Mouse (Mus musculus) hindbrain, embryonic 16.5 days (tissue): Measurements from ENCODE around the gene Gnb4. TPM values are rescaled to one million over a fixed set of nuclear protein-coding genes. Genes with fewer than 3 reads are reported as not detected.

Experiments
- ATAC-seq: fragments of 200-750 bp; cut with Nextera tagmentation; 2 replicates; pipeline ENCODE4 v1.8.0; 2017; ENCODE audit warnings: moderate TSS enrichment, moderate library complexity
- H3K27ac ChIP-seq: fragments of 300-500 bp; sonication (generic); 2 replicates; pipeline ENCODE4 v1.5.1; 2014; ENCODE audit warnings: low read depth, mild to moderate bottlenecking, control low read depth, low read length, moderate library complexity
- H3K27me3 ChIP-seq: fragments of 300-500 bp; sonication (generic); replicated peaks from 2 replicates; pipeline ENCODE4 v1.6.1; 2014; ENCODE audit warnings: low read length; ENCODE audit not compliant: control insufficient read depth, insufficient read depth
- H3K36me3 ChIP-seq: fragments of 300-500 bp; sonication (generic); 2 replicates; pipeline ENCODE4 v1.6.1; 2014; ENCODE audit warnings: mild to moderate bottlenecking, low read length, moderate library complexity, mixed read lengths; ENCODE audit not compliant: control insufficient read depth, insufficient read depth
- H3K4me1 ChIP-seq: fragments of 300-500 bp; sonication (generic); 2 replicates; pipeline ENCODE4 v1.6.1; 2014; ENCODE audit warnings: low read depth, low read length; ENCODE audit not compliant: control insufficient read depth, insufficient read depth
- H3K4me2 ChIP-seq: fragments of 300-500 bp; sonication (generic); 2 replicates; pipeline ENCODE4 v1.6.1; 2014; ENCODE audit warnings: mild to moderate bottlenecking, low read length, control low read depth, moderate library complexity
- H3K4me3 ChIP-seq: fragments of 300-500 bp; sonication (generic); 2 replicates; pipeline ENCODE4 v1.5.1; 2014; ENCODE audit warnings: mild to moderate bottlenecking, low read length, control low read depth, moderate library complexity
- H3K9ac ChIP-seq: fragments of 300-500 bp; sonication (generic); 2 replicates; pipeline ENCODE4 v1.6.1; 2014; ENCODE audit warnings: low read depth, mild to moderate bottlenecking, control low read depth, low read length, moderate library complexity
- H3K9me3 ChIP-seq: fragments of 300-500 bp; sonication (generic); 2 replicates; pipeline ENCODE4 v1.6.1; 2014; ENCODE audit warnings: mild to moderate bottlenecking, low read length, moderate library complexity; ENCODE audit not compliant: control insufficient read depth
- WGBS: fragments of 180-500 bp; shearing (Covaris S2); extraction: QIAGEN DNeasy Blood & Tissue Kit; methylation state at CpG from one replicate; pipeline ENCODE4 v1.1.7; 2014; 5-methylcytosine and 5-hydroxymethylcytosine counted together
- polyA plus RNA-seq: library from polyadenylated mRNA; unstranded; fragments of >200 nt; fragmentation: Nextera tagmentation; extraction: Ambion mirVana; gene quantifications from 2 replicates; pipeline ENCODE4 v1.2.1, GENCODE M21; 2015

The Gnb4 gene
- polyA plus RNA-seq, 1 experiment from 2014 or later, result 118 TPM

DNA sequence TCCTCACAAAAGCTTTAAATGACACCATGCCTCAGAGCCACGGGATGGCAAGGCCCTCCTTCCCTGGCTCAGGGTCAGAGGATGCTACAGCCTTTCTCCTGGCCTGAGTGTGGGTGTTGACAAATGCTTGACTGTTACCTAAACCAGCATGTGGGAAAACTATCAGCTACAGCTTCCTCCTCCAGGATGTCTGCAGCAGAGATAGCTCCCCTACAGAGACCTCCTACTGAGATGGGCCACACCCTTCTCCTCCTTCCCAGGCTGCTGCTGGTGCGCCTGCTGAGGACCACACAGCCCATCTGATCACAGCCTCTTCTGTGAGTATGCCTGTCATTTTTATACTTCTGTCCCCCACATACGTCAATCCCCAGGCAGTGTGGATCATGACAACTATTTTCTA lies 17.1 kb downstream of the Gnb4 start:
- no peaks in the 10 kb centered on the region for H3K4me1 ChIP-seq
- no peak overlapping the region for H3K9ac ChIP-seq
- no peak overlapping the region for H3K4me2 ChIP-seq
- no peaks in the 10 kb centered on the region for H3K9me3 ChIP-seq
- WGBS, result 67% methylated on average over 3 of the region's 3 CpGs
- no peaks in the 10 kb centered on the region for H3K36me3 ChIP-seq
- no peak overlapping the region for H3K27ac ChIP-seq
- H3K4me3 ChIP-seq, result no peak overlapping the region
- no peaks in the 10 kb centered on the region for H3K27me3 ChIP-seq
- no peak for ATAC-seq

DNA sequence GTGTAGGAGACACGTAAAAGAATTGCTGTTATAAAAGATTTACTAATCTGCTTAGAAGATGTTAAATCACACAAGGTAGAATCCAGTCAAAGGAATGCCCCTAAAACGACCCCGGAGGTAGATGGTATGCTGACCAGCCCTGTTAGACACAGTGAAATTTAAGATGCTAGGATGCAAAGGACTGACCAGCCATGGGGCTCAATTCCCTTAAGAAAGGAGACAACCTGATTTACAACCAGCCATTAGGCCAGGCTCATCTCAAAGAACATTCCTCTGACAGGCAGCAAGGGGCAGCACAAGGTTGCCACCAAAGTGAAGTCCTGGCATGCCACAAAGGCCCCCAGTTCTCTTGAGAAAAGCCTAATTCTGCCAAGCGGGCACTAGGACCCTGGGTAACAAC lies 21.3 kb downstream of the Gnb4 start:
- Histone ChIP-seq H3K4me1 (no peaks in the 10 kb centered on the region), H3K27ac (no peak overlapping the region), H3K4me2 (no peak overlapping the region), H3K9ac (no peak overlapping the region), H3K27me3 (no peaks in the 10 kb centered on the region), H3K36me3 (peaks cover 3% of the 10 kb centered on the region; the same call in 1 of the 2 replicates), H3K9me3 (no peaks in the 10 kb centered on the region), H3K4me3 (no peak overlapping the region)
- no peak for ATAC-seq
- 82% methylated on average over 4 of the region's 4 CpGs for WGBS

DNA sequence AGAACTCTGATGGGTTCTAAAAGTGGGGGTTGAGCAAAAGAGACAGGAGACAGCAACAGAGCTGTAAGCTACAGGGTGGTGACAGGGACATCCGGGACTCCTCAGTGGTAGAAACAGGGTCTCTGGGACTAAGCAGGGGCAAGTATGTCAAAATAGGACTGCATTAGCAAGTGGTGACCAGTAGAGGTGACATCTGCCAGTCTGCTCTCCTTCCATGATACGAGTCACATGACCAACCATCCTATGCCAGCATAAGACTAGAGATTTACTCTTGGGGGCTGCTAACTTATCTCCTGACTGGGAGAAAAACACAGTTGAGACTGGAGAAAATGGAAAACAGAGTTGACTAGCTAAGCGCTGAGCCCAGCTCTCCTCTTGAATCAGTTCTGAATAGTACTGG lies 30.1 kb downstream of the Gnb4 start:
- Histone ChIP-seq H3K27ac (no peak overlapping the region), H3K9ac (no peak overlapping the region), H3K36me3 (peaks cover 24% of the 10 kb centered on the region), H3K4me3 (no peak overlapping the region), H3K9me3 (no peaks in the 10 kb centered on the region), H3K27me3 (no peaks in the 10 kb centered on the region), H3K4me1 (no peaks in the 10 kb centered on the region), H3K4me2 (no peak overlapping the region)
- WGBS, result 94% methylated on average over 3 of the region's 3 CpGs
- no peak for ATAC-seq

DNA sequence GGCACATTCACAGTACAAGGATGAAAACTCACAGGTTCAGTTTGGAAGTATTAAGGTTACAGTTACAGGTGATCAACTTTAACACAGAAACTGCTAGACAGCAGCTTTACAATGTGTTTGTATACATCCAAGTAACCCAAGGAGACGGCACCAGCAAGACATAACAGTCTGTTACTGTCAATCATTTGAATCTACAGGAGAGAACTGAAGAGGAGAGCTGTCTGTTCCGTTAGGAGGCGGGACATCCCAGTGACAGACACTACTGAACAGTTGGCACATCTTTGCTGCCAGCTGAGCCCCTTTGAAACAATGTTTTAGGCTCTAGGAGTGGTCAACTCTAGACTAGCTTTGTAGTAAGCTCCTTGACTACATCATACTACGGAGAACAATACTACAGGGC lies 32.9 kb downstream of the Gnb4 start:
- H3K9me3 ChIP-seq, result no peaks in the 10 kb centered on the region
- no peaks in the 10 kb centered on the region for H3K27me3 ChIP-seq
- WGBS, result 85% methylated on average over 4 of the region's 4 CpGs
- H3K4me3 ChIP-seq, result no peak overlapping the region
- ATAC-seq, result no peak
- no peaks in the 10 kb centered on the region for H3K4me1 ChIP-seq
- H3K4me2 ChIP-seq, result no peak overlapping the region
- H3K9ac ChIP-seq, result no peak overlapping the region
- H3K36me3 ChIP-seq, result peaks cover 21% of the 10 kb centered on the region
- H3K27ac ChIP-seq, result no peak overlapping the region

DNA sequence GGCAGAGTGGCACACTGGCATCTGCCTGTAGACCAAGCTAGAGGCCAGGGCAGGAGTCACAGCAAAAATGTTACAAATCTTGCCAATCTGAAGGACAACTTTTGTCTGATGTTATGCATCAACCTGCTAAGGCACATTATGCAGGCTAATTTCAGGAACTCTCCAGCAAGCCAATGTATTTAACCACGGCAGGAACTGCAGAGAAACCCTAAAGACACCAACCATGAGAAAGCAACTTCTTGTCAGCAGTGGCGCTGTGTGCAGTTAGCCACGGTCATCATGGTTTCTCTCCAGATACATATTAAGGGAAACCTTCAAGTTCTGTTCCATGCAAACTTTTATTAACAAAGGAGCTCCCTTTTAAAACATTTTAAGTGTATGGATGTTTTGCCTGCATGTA lies 34.5 kb downstream of the Gnb4 start:
- WGBS, result 89% methylated on average over 3 of the region's 3 CpGs
- no peaks in the 10 kb centered on the region for H3K4me1 ChIP-seq
- H3K27ac ChIP-seq, result no peak overlapping the region
- no peak overlapping the region for H3K9ac ChIP-seq
- ATAC-seq, result no peak
- no peak overlapping the region for H3K4me3 ChIP-seq
- no peaks in the 10 kb centered on the region for H3K27me3 ChIP-seq
- no peak overlapping the region for H3K4me2 ChIP-seq
- peaks cover 16% of the 10 kb centered on the region for H3K36me3 ChIP-seq
- H3K9me3 ChIP-seq, result no peaks in the 10 kb centered on the region

DNA sequence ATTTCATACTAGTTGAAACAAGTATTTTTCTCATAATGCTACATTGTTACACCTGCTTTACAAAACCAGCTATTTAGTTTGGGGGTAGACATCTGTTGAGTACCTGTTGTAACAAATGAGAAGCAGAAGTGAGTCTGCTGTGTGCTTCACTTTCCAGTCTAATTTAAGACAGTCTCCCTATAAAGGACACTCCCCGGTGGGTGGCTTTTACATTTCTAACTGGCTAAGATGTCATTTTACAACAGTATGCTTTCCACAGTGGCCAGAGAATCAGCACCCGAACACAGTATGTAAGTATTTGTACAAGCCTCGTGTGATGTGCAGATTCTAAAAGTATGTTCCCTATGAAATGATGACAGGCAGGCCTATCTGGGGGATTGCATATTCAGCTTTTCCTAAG lies 35.6 kb downstream of the Gnb4 start:
- no peak for ATAC-seq
- Histone ChIP-seq H3K27me3 (no peaks in the 10 kb centered on the region), H3K36me3 (peaks cover 21% of the 10 kb centered on the region), H3K4me1 (no peaks in the 10 kb centered on the region), H3K4me2 (no peak overlapping the region), H3K4me3 (no peak overlapping the region), H3K9me3 (no peaks in the 10 kb centered on the region), H3K9ac (no peak overlapping the region), H3K27ac (no peak overlapping the region)
- 92% methylated on average over 3 of the region's 3 CpGs for WGBS

DNA sequence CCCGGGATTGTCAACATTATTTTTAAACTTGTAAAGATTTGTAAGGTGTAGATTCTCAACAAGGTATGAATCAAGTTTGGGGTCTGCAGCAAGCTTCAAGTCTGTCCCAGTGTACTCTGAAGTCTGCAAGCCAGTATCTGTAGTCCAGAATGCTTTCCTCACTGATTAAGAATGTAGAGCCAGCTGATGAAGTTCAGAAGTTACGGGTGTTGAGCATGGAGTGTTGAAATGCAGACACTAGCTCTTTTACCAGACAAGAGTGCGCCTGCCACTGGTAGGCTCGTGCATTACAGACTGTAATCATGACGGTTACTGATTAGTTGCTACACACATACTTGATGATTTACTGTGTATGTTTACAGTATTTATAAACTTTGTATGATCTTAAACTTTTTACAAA lies 37.6 kb downstream of the Gnb4 start:
- no peak overlapping the region for H3K9ac ChIP-seq
- H3K4me2 ChIP-seq, result no peak overlapping the region
- no peaks in the 10 kb centered on the region for H3K4me1 ChIP-seq
- H3K9me3 ChIP-seq, result no peaks in the 10 kb centered on the region
- no peak for ATAC-seq
- no peak overlapping the region for H3K27ac ChIP-seq
- no peaks in the 10 kb centered on the region for H3K27me3 ChIP-seq
- H3K4me3 ChIP-seq, result no peak overlapping the region
- WGBS, result 94% methylated on average over 5 of the region's 5 CpGs
- H3K36me3 ChIP-seq, result peaks cover 29% of the 10 kb centered on the region

DNA sequence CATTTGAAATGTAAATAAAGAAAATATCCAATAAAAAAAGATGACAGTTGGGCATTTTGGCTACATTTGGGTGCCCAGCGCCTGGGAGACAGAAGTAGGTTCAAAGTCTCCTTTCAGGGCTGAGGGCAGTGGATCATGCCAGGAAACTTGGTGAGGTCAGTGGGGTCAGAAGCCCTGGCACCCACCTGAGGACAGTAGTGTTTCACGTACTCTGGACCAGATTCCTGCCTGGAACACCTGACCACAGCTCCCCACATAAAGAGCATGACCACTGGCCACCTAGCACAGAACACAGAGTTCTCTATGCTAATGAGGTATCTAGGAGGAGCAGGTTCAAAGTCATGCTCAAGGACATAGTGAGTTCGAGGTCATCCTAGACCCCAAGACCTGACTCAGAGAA lies 41.2 kb downstream of the Gnb4 start:
- WGBS, result 95% methylated on average over 3 of the region's 3 CpGs
- Histone ChIP-seq H3K27me3 (no peaks in the 10 kb centered on the region), H3K4me2 (no peak overlapping the region), H3K27ac (no peak overlapping the region), H3K9ac (no peak overlapping the region), H3K9me3 (no peaks in the 10 kb centered on the region), H3K4me1 (no peaks in the 10 kb centered on the region), H3K36me3 (peaks cover 20% of the 10 kb centered on the region), H3K4me3 (no peak overlapping the region)
- no peak for ATAC-seq

DNA sequence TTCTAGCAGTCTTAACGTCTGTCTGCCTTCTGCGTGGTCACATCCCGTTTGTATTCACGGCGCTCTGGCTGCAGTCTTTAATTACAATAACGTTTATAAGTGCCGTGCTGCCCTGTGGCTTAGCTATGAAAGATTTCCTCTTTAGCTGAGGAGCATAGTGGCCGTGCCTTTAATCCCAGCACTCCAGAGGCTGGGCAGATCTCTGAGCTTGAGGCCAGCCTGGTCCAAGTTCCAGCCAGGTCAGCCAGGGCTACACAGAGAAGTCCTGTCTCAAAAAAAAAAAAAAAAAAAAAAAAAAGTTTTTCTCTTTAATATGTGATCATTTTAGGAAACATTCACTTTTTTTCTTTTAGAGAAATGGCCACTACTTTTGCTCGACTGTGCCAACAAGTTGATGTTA lies 42.5 kb downstream of the Gnb4 start:
- ATAC-seq, result no peak
- H3K4me2 ChIP-seq, result no peak overlapping the region
- WGBS, result 56% methylated on average over 9 of the region's 9 CpGs
- H3K27ac ChIP-seq, result no peak overlapping the region
- H3K36me3 ChIP-seq, result peaks cover 33% of the 10 kb centered on the region
- no peak overlapping the region for H3K9ac ChIP-seq
- no peaks in the 10 kb centered on the region for H3K27me3 ChIP-seq
- H3K9me3 ChIP-seq, result no peaks in the 10 kb centered on the region
- H3K4me1 ChIP-seq, result no peaks in the 10 kb centered on the region
- no peak overlapping the region for H3K4me3 ChIP-seq

DNA sequence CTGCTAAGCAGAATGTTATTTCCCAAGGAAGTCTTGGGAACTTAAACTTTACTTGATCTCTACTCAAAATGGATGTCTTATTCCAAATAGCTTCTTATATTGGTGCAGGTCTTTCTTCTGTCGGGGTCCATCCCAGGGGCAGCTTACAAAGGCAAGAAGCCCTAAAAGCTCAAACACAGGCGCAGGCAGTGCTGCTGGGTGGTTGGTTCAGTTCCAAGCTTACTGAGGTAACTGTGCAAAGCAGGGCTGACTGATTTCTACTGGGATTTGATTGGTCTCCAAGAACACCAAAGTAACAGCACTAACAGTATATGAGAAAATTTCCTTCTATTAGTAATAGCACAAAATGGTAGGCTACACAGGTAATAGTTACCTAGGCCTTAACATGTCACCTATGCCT lies 43.3 kb downstream of the Gnb4 start:
- Histone ChIP-seq H3K9me3 (no peaks in the 10 kb centered on the region), H3K4me1 (no peaks in the 10 kb centered on the region), H3K9ac (no peak overlapping the region), H3K4me2 (no peak overlapping the region), H3K36me3 (peaks cover 40% of the 10 kb centered on the region), H3K27me3 (no peaks in the 10 kb centered on the region), H3K27ac (no peak overlapping the region), H3K4me3 (no peak overlapping the region)
- 95% methylated on average over 2 of the region's 2 CpGs for WGBS
- no peak for ATAC-seq
